Mouse (Mus musculus) liver, postnatal 0 days (tissue): ENCODE measurements around the gene Cpne8.

Experiments
- CTCF ChIP-seq: sonication (generic); IDR thresholded peaks from 2 replicates; pipeline ENCODE4 v1.5.1; 2016; ENCODE audit warnings: antibody characterized with exemption, low read depth
- EP300 ChIP-seq: IDR thresholded peaks from 2 replicates; pipeline ENCODE4 v1.6.1; 2016; ENCODE audit warnings: antibody characterized with exemption, low read depth, mild to moderate bottlenecking

GRCm38 (mm10) chr15:90717717-90718116 lies 38.5 kb upstream of the Cpne8 start:
- TF ChIP-seq CTCF (no peak), EP300 (no peak)
